Mouse (Mus musculus) liver, embryonic 15.5 days (tissue): ENCODE measurements around the gene Foxp4. TPM values are rescaled to one million over a fixed set of nuclear protein-coding genes. Genes with fewer than 3 reads are reported as not detected.

Experiments used
- ATAC-seq: fragments of 200-750 bp; cut with Nextera tagmentation; 2 replicates; pipeline ENCODE4 v1.8.0; 2017; ENCODE audit warnings: moderate number of reproducible peaks, mild to moderate bottlenecking, moderate library complexity; ENCODE audit not compliant: insufficient read depth
- H3K27ac ChIP-seq: fragments of 300-500 bp; sonication (generic); replicated peaks from 2 replicates; pipeline ENCODE4 v1.5.1; 2015; ENCODE audit warnings: mild to moderate bottlenecking, inconsistent platforms
- H3K27me3 ChIP-seq: fragments of 300-500 bp; sonication (generic); 2 replicates; pipeline ENCODE4 v1.6.1; 2015; ENCODE audit warnings: mild to moderate bottlenecking, inconsistent platforms
- H3K36me3 ChIP-seq: fragments of 300-500 bp; sonication (generic); replicated peaks from 2 replicates; pipeline ENCODE4 v1.6.1; 2015; ENCODE audit warnings: moderate library complexity, mild to moderate bottlenecking, inconsistent platforms
- H3K4me1 ChIP-seq: fragments of 300-500 bp; sonication (generic); replicated peaks from 2 replicates; pipeline ENCODE4 v1.6.1; 2015; ENCODE audit warnings: inconsistent platforms
- H3K4me2 ChIP-seq: fragments of 300-500 bp; sonication (generic); 2 replicates; pipeline ENCODE4 v1.6.1; 2015; ENCODE audit warnings: moderate library complexity, mild to moderate bottlenecking, inconsistent platforms
- H3K4me3 ChIP-seq: fragments of 300-500 bp; sonication (generic); replicated peaks from 2 replicates; pipeline ENCODE4 v1.5.1; 2015; ENCODE audit warnings: mild to moderate bottlenecking, inconsistent platforms
- H3K9ac ChIP-seq: fragments of 300-500 bp; sonication (generic); 2 replicates; pipeline ENCODE4 v1.6.1; 2015; ENCODE audit warnings: moderate library complexity, mild to moderate bottlenecking, inconsistent platforms
- H3K9me3 ChIP-seq: fragments of 300-500 bp; sonication (generic); replicated peaks from 2 replicates; pipeline ENCODE4 v1.6.1; 2016; ENCODE audit warnings: inconsistent platforms
- WGBS: fragments of 180-500 bp; shearing (Covaris S2); methylation state at CpG from one replicate; pipeline ENCODE4 v1.1.7; 2015; ENCODE audit warnings: mixed read lengths; ENCODE audit not compliant: insufficient replicate concordance; 5-methylcytosine and 5-hydroxymethylcytosine counted together
- polyA plus RNA-seq: library from polyadenylated mRNA; unstranded; fragments of >200 nt; fragmentation: Nextera tagmentation; extraction: Ambion mirVana; gene quantifications from 2 replicates; pipeline ENCODE4 v1.2.1, GENCODE M21; 2015

Gene Foxp4
- polyA plus RNA-seq, 1 experiment from 2014 or later, result 4.6 TPM

DNA sequence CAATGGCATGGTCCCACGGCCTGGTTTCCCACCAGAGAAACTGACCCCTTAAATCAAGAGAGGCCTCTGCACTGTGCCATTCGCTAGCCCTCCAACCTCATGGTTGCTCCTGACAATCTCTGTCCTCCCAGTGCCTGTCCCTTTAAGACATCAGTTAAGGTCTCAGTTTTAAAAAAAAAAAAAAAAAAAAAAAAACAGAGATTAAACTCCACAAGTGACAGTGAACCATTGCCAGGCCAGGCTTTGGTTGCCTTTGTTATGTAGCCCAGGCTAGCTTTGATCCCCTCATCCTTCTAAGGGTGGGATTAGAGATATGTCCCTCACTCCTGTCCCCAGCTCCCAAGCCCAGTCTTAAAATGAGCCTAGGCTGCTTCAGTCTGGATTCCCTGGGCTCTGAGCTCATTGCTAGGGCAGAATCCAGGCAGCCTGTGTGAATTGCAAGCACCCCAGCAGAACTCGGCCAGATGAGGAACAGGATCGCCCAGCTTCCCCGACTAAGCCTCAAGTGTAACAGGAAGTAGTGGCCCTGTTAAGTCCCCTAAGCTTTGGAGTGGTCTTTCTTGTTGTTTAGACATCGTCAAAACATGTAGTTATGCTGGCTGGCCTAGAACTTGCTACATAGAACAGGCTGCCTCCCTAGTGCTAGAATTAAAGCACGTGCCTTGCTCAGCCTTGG is 73.7 kb downstream of the Foxp4 start:
- no peak for ATAC-seq
- Histone ChIP-seq H3K4me3 (no peak overlapping the region), H3K36me3 (no peaks in the 10 kb centered on the region), H3K4me2 (no peak overlapping the region), H3K27me3 (peaks cover 4% of the 10 kb centered on the region; the same call in 1 of the 2 replicates), H3K4me1 (peaks cover 3% of the 10 kb centered on the region; the same call in 1 of the 2 replicates), H3K9ac (no peak overlapping the region), H3K9me3 (no peaks in the 10 kb centered on the region), H3K27ac (no peak overlapping the region)
- WGBS, result 33% methylated on average over 7 of the region's 7 CpGs

DNA sequence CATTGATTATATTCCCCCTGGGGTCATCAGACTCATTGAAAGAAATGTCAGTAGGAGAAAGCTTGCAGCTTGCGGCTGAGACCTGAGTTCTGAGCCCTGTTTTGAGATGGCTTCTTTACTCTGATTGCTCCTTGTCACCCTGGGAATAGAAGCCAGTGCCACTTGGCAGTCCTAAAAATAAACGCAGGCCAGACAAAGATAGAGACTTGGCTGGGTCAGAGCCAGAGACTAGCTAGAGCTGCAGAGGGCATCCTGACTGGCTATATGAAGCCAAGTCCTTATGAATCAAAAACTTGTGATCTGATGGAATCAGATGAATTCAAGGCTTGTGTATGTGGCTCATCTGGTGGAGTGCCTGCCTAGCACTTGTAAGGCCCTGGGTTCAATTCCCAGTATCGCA is 74.4 kb downstream of the Foxp4 start:
- Histone ChIP-seq H3K4me2 (no peak overlapping the region), H3K9ac (no peak overlapping the region), H3K9me3 (no peaks in the 10 kb centered on the region), H3K27me3 (peaks cover 4% of the 10 kb centered on the region; the same call in 1 of the 2 replicates), H3K4me1 (peaks cover 3% of the 10 kb centered on the region; the same call in 1 of the 2 replicates), H3K27ac (no peak overlapping the region), H3K36me3 (no peaks in the 10 kb centered on the region), H3K4me3 (no peak overlapping the region)
- no peak for ATAC-seq
- WGBS, result 69% methylated on average over 3 of the region's 3 CpGs

DNA sequence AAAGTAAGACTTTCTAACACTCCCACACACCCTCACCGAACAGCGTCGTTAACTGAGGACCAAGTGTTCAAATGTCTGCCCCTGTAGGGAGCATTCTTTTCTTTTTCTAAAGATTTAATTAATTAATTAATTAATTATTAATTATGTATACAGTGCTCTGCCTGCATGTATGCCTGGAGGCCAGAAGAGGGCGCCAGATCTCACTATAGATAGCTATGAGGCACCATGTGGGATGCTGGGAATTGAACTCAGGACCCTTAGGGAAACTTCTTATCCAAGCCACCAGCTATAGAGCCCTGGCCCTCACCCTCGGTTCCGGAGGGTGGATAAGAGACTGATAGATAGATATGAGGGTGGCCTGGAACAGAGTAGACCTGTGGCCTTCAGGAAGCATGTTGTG is 76.5 kb downstream of the Foxp4 start:
- Histone ChIP-seq H3K27ac (no peak overlapping the region), H3K9ac (no peak overlapping the region), H3K9me3 (no peaks in the 10 kb centered on the region), H3K4me1 (peaks cover 3% of the 10 kb centered on the region; the same call in 1 of the 2 replicates), H3K36me3 (no peaks in the 10 kb centered on the region), H3K4me2 (no peak overlapping the region), H3K4me3 (no peak overlapping the region), H3K27me3 (peaks cover 4% of the 10 kb centered on the region; the same call in 1 of the 2 replicates)
- ATAC-seq, result no peak
- 68% methylated on average over 6 of the region's 6 CpGs for WGBS

DNA sequence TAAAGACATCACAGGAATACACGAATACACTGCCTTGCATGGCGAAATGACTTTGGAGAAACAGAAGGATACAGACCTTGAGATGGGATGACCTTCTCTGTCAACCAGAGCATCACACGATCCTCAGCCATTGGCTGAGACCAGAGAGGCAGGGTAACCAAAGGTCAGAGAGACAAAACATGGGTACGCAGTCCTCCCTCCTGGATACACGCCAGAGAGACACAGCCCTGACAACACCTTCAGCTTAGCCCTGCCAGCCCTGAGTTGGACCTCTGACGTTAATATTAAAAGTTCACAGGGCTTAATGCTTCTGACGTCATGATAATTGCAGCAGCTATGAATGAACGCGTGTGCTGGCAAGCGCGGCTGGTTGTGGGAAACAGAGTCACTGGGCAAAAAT is 78.8 kb downstream of the Foxp4 start:
- Histone ChIP-seq H3K36me3 (no peaks in the 10 kb centered on the region), H3K4me2 (no peak overlapping the region), H3K27me3 (peaks cover 4% of the 10 kb centered on the region; the same call in 1 of the 2 replicates), H3K4me1 (peaks cover 5% of the 10 kb centered on the region), H3K9me3 (no peaks in the 10 kb centered on the region), H3K4me3 (no peak overlapping the region), H3K9ac (no peak overlapping the region), H3K27ac (no peak overlapping the region)
- ATAC-seq, result no peak
- 73% methylated on average over 11 of the region's 11 CpGs for WGBS

DNA sequence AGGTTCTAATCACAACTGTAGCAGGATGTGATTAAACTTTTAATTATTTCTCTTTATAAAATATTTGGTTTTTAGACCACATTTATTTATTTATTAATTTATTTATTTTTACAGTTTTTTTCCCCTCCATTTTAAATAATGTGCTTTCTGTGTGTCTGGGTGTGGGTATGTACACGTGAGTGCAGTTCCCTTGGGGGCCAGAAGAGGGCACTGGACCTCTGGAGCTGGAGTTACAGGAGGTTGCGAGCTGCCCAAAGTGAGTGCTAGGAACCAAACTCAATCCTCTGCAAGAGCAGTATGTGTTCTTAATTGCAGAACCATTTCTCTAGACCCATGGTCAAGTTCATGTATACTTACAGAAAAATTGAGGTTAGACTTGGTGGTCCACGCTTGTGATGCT is 81.0 kb downstream of the Foxp4 start:
- 65% methylated on average over 3 of the region's 3 CpGs for WGBS
- H3K27ac ChIP-seq, result no peak overlapping the region
- H3K36me3 ChIP-seq, result no peaks in the 10 kb centered on the region
- no peaks in the 10 kb centered on the region; the same call in 1 of the 2 replicates for H3K27me3 ChIP-seq
- H3K9ac ChIP-seq, result no peak overlapping the region
- ATAC-seq, result no peak
- peaks cover 5% of the 10 kb centered on the region for H3K4me1 ChIP-seq
- no peak overlapping the region for H3K4me3 ChIP-seq
- H3K4me2 ChIP-seq, result no peak overlapping the region
- H3K9me3 ChIP-seq, result no peaks in the 10 kb centered on the region

DNA sequence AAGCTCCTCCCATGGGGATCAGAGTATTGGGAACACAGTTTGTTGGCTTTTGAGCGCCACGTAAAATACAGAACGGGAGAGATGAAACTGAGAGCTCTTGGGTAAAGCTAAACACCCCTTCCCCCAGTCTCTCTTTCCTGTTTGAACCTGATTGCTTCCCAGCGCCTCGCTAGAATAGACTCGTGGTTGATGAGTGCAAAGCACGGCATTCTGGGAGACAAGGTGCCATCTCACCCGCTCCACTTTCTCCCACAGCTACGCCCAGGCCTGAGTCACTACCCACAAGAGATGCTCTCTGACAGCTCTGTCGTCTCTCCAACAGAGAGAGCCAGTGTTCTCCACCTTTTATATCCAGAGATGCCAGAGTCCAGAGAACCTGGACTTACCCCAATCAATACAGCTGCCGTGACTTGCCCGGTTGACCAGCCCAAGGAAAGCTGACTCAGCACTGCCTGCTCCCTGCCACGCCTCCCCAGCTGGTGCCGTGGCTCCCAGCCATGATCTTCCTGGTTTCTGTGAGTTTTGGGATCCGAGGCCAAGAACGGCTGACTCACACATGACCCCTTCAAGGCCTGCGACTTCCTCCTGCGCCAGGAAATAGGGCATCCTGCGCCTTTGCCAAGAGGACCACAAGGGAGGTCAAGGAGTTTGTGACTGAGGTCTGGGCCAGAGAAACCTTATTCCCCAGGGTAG is 82.4 kb downstream of the Foxp4 start:
- ATAC-seq, result no peak; the same call in 1 of the 2 replicates
- no peaks in the 10 kb centered on the region for H3K9me3 ChIP-seq
- H3K4me2 ChIP-seq, result no peak overlapping the region
- peaks cover 5% of the 10 kb centered on the region for H3K27me3 ChIP-seq
- no peak overlapping the region for H3K27ac ChIP-seq
- no peaks in the 10 kb centered on the region for H3K36me3 ChIP-seq
- WGBS, result 33% methylated on average over 19 of the region's 19 CpGs
- peaks cover 5% of the 10 kb centered on the region for H3K4me1 ChIP-seq
- no peak overlapping the region for H3K4me3 ChIP-seq
- no peak overlapping the region for H3K9ac ChIP-seq

DNA sequence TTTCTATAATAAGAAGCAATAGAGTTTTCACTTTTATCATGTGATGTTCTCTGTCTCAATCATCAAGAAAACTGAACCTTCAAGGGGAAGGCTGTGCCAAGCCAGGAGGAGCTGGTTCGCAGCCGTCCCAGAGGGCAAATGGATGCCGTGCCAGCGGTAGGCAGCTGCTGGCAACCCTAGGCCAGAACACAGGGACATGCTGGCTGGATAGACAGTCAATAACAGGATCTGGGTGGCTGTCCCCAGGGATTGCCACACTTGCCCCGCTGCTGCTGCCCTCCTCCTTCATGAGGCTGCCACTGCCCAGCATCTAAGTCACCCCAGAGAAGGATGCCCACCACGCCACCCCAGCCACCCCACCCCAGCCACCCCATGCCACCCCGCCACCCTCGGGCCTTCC is 82.9 kb downstream of the Foxp4 start:
- Histone ChIP-seq H3K9ac (no peak overlapping the region), H3K9me3 (no peaks in the 10 kb centered on the region), H3K27ac (no peak overlapping the region), H3K4me3 (no peak overlapping the region), H3K4me2 (no peak overlapping the region), H3K4me1 (peaks cover 5% of the 10 kb centered on the region), H3K27me3 (peaks cover 9% of the 10 kb centered on the region), H3K36me3 (no peaks in the 10 kb centered on the region)
- WGBS, result 62% methylated on average over 8 of the region's 8 CpGs
- ATAC-seq, result no peak

DNA sequence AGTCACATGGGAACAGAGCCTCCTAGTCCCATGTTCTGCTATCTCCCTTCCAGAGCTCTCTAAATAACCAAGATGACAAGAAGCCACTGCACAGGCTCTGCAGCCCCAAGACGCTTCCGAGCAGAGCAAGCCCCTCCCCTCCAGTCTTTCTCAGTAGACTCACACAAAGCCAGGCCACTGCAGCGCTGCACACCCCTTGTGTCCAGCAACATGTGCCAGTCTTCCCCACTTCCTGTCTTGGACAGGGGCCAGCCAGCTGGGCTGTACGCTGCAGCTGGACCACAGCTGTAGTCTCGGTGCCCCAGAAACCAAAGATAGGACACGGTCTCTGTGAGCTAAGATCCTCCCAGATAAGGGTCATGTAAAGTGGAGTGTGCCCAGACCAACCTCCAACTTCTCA is 86.6 kb downstream of the Foxp4 start:
- WGBS, result 14% methylated on average over 6 of the region's 6 CpGs
- Histone ChIP-seq H3K4me3 (no peak overlapping the region), H3K4me2 (no peak overlapping the region), H3K9me3 (no peaks in the 10 kb centered on the region), H3K4me1 (peaks cover 12% of the 10 kb centered on the region), H3K27ac (no peak overlapping the region), H3K9ac (no peak overlapping the region), H3K36me3 (no peaks in the 10 kb centered on the region), H3K27me3 (peaks cover 45% of the 10 kb centered on the region)
- ATAC-seq, result no peak

DNA sequence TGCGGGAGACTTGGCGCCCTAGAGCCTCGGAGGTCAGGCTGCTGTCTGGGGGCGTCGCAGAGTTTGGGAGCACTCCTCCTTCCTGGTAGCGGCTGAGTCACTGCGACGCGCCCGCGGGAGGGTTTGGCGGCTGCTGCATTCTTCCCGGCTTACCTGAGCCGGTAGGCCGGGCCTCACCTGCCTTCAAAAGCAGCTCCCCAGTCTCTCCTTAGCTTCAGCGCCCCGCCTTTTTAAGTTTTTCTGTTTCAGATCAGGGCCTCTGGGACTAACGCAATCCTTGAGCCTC is 90.0 kb downstream of the Foxp4 start, which contains the start of gene Mdfi:
Gene Mdfi, minus strand, starts transcription at position 210 of the 286 bp plus-strand sequence.
- no peak for ATAC-seq
- peak within 1 kb of the TSS; percentile 68 for H3K4me2 ChIP-seq
- H3K36me3 ChIP-seq, result no peaks in the 10 kb centered on the region
- peak within 1 kb of the TSS; percentile 53 for H3K4me3 ChIP-seq
- H3K4me1 ChIP-seq, result peaks cover 8% of the 10 kb centered on the region
- H3K9ac ChIP-seq, result no peak within 1 kb of the TSS
- H3K27me3 ChIP-seq, result peaks cover 66% of the 10 kb centered on the region
- no peaks in the 10 kb centered on the region for H3K9me3 ChIP-seq
- WGBS, result 5% methylated on average over 18 of the region's 18 CpGs
- no peak within 1 kb of the TSS for H3K27ac ChIP-seq

DNA sequence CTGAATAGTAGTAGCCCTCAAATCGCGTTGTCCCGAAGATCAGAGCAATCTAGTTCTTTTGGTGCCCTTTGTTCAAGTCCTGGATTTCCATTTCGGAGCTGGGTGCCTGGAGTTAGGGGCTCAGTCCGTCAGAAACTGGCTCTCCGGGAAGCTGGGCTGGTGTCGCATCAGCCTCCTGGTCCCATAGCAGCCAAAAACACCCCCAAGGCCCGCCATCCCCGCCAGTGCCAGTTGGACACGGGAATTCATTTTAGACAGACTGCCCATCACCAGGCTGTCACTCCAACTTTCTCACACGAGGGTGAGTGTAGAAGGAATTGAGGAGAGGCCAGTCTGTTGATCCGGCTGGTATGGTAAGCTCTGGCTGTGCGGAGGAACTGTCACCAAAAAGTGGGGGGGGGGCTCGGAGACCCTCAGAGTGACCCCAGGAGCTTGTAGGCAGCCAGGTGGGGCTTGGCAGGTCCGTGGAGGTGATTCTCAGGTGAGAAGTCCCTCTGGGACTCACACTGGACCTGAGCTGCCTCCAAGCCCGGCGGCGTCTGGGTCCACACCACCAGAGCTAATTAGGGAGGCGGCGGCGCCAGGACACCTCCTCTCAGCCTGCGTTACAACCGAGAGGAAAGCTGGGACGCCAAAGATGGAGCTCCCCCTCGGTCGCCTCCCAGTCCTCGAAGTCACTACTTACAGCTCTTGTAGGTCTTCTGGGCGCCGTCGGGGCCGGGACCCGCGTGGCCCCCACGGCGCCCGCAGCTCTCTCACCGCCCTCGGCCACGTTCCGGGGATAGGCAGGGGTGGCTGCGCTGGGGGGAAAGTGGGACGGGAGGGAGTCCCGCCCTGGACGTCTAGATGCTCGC is 90.6 kb downstream of the Foxp4 start:
- Histone ChIP-seq H3K36me3 (no peaks in the 10 kb centered on the region), H3K9me3 (no peaks in the 10 kb centered on the region), H3K27ac (no peak overlapping the region), H3K4me3 (peak overlapping the region; percentile 53), H3K4me2 (peak overlapping the region; percentile 68), H3K9ac (no peak overlapping the region), H3K4me1 (peaks cover 8% of the 10 kb centered on the region), H3K27me3 (peaks cover 66% of the 10 kb centered on the region)
- ATAC-seq, result no peak
- WGBS, result 2% methylated on average over 45 of the region's 45 CpGs
